24 mouse cellular contexts compared by ENCODE assay signal in genomic region chr9:53006085-53006484, GRCm38 (mm10).
"Had no signal": no experiment of that assay in that cellular context is flagged by ENCODE, and none has a peak within 500 bp of the region (broad histone marks: within the 10 kb centered on the region; RNA-seq: fewer than 3 reads in every experiment).

No protein-coding gene starts in this region.

- DNase-seq: left cerebral cortex, postnatal 4 days; liver; liver, embryonic 13.5 days; liver, postnatal 0 days; lung, adult 18-20 months; lung, adult 2 months; lung, embryonic 14.5 days; lung, postnatal 10 days; lung, postnatal 14 days; lung, postnatal 36 days; lung, postnatal 4 days; midbrain, embryonic 14.5 days had no signal

- H3K27me3 ChIP-seq: limb, embryonic 12.5 days; limb, embryonic 13.5 days; limb, embryonic 15.5 days; liver, embryonic 12.5 days; liver, embryonic 13.5 days; liver, embryonic 15.5 days; lung, embryonic 15.5 days; megakaryocyte, embryonic 14.5 days; midbrain, embryonic 12.5 days; midbrain, embryonic 13.5 days; midbrain, embryonic 15.5 days had no signal

- ATAC-seq: liver, embryonic 12.5 days; liver, postnatal 0 days; lung, postnatal 0 days; midbrain, embryonic 13.5 days; midbrain, embryonic 15.5 days; midbrain, embryonic 16.5 days had no signal
